Mouse (Mus musculus) G1E-ER4 (cell line): ENCODE data around the gene Slc27a3. TPM values are rescaled to one million over a fixed set of nuclear protein-coding genes. Genes with fewer than 3 reads are reported as not detected.

Source experiments
- GATA1 ChIP-seq: IDR thresholded peaks from one replicate; pipeline ENCODE4 v1.8.0; 2012; ENCODE audit warnings: low read length, inconsistent platforms
- polyA plus RNA-seq: library from polyadenylated mRNA; stranded (reverse); fragments of >175 nt; gene quantifications from 2 replicates; pipeline ENCODE4 v1.2.3, GENCODE M21; 2012

Slc27a3 gene
- polyA plus RNA-seq, 1 experiment = 3.4 TPM

DNA sequence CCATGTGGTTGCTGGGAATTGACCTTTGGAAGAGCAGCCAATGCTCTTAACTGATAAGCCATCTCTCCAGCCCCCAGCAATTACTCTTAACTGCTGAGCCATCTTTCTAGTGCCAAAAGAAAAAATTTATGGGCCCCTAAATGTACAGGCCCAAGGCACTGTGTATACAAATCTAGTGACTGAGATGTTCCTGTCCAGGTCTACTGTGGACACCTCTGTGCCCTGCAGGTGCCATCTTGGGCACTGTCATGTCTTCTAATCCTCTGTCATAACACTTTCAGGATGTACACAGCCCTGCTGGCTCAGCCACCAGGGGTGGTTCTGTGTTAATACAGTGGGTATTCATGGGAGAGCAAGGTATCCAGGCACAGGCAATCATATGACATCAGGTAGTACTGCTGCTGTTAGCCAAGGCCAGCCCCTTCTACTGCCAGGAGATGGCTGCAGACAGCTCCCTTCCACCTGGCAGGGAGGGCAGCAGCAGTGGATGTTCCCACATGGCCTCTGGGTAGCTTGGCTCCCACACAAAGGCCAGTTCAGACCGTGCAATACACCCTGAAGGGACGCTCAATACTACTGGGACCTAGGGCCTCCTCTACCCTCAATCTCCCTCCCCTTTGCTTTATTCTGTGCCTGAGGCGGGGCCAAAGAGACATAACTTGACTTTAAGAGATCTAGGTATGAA is 14.0 kb downstream of the Slc27a3 start:
- no peak for TF ChIP-seq GATA1

DNA sequence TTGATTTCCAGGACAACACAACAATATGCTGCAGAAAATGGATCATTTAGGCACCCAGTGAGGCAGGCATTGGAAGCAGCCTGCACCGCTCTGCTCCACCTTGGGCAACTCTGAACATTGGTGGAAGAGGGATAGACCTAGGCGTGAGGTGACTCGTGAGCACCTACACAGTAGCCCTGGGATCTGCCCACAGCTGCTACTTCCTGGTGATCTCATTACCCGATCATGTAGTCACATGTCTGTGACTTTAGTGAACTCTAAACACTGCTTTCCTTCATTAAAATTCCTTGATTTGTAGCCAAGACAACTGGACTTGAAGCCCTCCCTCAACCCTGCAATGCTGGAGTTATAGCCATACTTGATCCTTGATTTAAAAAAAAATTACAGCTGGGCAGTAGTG is 15.4 kb downstream of the Slc27a3 start:
- TF ChIP-seq GATA1 = no peak

DNA sequence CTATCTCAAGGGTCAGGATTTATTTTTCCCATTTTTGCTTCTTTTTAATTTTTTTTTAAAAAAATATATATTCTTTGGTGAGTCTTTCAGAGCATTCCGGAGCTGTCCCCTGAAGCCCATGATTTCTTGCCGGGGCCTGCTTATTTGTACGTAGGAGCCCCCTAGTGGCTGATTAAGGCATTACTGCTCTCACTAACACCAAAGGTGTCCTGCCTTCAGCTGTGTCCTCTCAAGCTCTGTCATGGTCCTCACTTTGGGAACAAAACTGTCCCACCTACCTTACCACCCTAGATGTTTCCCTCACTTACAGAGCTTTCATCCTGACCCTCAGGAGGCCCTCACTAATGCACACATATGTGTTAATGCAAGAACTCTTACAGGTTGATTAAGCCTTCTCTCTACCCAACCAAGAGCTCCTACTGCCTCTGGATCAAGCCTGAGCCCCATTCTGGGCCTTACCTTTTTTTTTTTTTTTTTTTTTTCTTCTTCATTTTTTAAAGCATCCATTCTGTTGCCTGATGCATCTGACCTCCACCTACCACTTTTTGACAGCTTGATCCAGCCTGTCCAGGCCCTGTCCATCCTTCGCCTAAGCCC is 16.2 kb downstream of the Slc27a3 start:
- TF ChIP-seq GATA1 = no peak

DNA sequence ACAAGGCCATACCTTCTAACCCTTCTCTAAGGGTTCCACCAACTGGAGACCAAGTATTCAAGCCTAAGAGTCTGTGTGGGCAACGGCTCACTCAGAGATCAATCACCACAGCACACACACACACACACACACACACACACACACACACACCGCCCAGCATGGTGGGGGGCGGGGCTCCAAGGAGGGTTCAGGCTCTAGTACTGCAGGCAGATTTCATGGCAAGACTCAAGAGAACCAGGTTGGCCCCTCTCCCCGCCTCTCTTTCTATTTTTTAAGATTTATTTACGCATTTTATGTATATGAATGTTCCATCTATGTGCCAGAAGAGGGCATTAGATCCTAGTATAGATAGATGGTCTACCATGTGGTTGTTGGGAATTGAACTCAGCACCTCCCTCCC is 16.9 kb downstream of the Slc27a3 start:
- no peak for TF ChIP-seq GATA1

DNA sequence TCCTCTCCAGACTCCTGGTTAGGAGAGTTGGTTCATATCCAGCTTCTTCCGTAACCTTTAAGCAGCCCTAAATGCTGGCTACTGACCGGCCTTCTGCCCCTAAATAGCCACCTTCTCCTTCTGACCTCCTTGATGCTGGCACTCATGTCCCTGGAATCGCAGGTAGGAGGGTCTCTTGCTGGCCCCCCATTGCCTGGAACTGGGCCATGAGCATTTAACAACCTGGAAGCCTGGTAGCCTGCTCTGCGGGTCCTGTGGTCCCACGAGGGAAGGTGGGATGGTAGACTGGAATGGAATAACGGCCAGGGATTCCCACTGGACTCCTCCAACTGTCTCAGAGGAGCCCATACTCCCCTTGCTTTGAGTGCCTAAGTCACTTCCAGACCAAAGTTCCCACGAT is 17.9 kb downstream of the Slc27a3 start:
- TF ChIP-seq GATA1 = no peak

DNA sequence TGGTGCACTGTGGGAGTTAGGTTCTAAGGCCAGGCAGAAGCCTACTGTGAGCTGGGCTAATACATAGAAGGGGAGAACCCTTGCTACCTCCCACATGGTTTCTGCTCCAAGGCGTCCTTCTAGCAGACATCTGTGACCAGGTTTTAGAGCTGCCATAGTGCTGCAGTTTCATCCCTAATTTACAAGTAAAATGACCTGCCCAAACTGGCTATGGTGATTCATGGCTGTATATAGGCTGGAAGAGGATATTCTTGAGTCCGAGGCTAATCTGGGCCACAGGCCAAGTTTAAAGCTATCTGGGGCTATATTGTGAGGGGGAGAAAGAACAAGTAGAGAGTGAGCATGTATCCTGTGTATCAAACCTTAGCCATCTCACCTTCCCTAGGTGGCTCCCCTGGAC is 20.7 kb downstream of the Slc27a3 start:
- no peak for TF ChIP-seq GATA1

DNA sequence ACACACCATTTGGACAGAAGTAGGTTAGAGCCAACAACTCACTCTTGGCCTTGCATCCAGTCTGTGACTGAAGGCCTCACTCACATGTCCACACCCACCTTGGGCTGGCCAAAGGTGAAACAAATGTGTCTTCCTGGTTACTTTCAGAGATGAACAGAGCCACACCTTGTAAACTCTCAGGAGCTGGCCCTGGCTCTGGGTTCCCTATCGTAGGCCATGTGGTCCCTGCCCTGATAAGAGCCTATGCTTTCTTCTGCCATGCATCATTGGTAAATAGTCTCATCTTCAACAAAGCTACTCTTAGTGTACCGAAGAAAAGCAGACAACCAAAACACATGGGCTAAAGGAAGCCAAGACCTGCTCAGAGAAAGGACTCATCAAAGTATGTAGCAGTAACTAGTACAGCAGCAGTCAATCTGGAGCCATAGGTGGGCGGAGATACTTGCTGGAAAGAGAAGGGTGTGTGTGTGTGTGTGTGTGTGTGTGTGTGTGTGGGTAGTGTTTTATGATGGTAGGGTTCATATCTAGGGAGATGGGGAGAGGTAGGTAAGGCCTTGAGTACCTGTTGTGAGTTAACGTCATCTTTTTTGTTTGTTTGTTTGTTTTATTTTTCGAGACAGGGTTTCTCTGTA is 22.6 kb downstream of the Slc27a3 start:
- no peak for TF ChIP-seq GATA1

DNA sequence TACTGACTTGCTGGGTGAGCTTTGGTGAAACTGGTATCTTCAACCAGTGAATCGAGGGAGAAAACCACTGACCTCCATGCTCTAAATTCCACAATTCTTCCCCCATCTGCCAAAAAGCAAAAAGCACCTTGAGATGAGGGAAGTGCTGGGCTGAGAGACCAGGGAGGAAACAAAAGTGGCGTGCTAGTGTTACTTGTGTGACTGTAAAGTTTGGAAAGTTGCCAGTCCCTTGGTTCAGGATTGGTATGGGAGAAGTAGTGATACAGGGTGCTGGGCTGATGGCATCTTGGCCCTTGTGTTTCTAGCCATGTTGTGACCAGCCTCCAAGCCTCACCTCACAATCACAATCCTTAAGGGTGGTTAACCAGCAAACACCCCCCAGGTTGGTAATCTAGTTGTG is 27.4 kb downstream of the Slc27a3 start:
- no peak for TF ChIP-seq GATA1

DNA sequence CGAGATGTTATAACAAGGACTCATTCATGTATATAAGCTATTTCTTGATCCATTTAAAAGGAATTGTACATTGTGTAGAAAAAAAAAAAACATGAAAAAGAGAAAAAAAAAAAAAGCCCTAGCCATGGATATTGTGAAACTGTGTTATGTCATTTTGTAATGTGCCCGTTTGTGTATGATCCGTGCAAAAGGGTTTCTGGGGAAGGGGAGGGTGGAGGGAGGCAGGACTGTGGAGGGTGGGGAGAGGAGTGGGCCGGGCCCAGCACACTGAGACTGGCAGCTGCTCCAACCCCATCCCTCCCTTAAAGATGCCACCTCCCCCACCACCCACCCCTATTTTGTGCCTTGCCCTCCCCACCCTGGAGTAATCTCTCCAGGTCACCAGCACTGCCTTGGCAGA is 28.3 kb downstream of the Slc27a3 start:
- TF ChIP-seq GATA1 = no peak

DNA sequence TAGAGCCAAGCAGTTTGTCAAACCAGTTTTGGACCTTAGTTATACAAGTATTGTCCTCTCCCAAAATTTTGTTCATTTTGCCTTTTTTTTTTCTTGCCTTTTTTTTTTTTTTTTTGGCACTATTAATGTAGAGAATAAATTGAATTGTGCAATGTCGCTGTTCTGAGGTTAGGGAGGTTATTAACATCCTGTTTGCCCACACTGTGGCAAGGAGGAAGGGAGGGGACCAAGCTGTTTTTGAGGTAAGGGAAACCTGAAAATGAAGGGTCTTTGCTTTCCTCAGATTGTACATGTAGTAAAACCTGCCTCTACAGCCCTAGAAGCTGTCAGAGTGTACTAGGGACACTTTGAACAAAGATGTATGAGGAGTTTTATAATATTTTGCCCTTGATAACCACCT is 30.5 kb downstream of the Slc27a3 start:
- no peak for TF ChIP-seq GATA1

DNA sequence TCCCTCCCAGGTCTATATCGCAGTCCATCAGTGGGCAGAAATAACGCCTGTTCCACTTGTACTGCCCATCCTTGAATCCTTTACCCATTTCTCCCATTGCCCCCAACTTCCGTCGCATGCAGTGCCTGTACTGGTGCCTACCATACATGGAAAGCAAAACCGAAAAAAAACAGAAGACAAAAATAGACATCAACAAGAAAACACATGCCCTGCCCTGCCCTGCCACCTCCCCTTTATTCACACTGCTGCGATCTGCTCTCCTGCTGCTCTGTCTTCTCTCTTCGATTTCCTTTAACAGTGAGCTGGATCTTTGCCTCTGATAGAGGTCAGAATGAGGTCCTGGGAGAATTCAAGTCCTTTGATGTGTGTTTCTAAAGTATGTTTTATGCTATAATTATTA is 31.8 kb downstream of the Slc27a3 start:
- TF ChIP-seq GATA1 = no peak

DNA sequence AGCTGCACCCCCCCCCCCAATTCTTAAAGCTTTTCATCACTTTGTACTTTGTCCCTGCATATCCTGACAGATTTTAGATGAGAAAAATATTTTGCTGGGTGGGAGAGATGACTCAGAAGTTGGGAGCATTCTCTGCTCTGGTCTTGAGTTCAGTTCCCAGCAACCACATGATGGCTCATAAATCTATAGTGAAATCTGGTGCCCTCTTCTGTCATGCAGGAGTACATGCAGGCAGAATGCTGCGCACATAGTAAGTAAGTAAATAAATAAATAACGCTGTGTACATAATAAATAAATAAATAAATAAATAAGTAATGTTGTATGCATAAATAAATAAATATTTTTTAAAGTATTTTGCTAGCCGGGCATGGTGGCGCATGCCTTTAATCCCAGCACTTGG is 41.9 kb downstream of the Slc27a3 start:
- TF ChIP-seq GATA1 = no peak

DNA sequence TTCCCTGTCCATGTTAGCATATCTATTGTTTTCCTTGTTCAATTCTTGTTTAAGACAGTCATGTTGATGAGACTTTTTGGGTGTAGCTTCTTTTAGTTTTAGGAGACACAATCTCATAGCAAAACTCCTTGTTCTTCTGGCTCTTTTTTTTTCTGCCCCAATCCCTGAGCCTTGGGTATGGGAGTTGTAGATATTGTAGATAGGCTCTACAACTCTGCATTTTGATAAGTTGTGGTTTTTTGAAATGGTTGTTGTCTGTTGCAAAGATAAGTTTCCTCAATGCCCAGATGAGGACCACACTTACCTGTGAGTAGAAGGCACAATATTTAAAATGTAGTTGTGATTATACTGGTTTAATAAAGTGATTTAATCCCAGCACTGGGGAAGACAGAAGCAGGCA is 49.6 kb downstream of the Slc27a3 start:
- no peak for TF ChIP-seq GATA1

DNA sequence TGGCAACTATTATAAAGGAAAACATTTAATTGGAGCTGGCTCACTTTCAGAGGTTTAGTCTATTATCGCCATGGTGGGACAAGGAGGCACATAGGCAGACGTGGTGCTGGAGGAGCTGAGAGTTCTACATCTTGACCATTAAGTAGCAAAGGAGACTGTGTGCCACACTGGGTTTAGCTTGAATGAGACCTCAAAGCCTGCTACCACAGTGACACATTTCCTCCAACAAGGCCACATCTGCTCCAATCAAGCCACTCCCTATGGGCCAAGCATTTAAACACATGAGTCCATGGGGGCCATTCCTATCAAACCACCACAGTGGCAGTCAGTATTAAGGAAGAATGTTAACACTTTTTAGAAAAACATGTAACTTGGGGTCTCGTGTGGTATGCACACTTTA is 51.5 kb downstream of the Slc27a3 start:
- TF ChIP-seq GATA1 = no peak

DNA sequence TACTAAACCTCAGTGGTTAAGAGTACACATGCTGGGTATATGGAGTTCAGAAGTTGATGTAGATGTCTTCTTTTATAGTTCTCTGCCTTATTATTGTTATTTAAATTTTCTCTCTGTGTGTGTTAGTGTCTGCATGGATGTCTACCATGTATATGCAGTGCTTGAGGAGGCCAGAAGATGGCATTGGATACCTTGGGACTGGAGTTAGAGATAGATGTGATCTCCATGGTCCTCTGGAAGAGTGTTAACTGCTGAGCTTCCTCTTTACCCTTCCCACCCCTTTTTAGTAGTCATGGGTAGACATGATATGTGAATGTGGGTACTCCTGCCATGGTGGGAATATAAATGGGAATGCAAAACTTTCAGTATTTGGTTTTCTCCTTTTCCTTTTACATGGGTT is 54.2 kb downstream of the Slc27a3 start:
- no peak for TF ChIP-seq GATA1

Other genes starting within 250 kb of the Slc27a3 start
- gene Rps27, start 176.3 kb downstream of the Slc27a3 start, polyA plus RNA-seq = 121 and 183 TPM in 2 replicates
- gene Rab13, start 176.2 kb downstream of the Slc27a3 start, polyA plus RNA-seq = 2.3 and 2.4 TPM in 2 replicates
- 86.1 and 122 TPM in 2 replicates for gene Jtb, start 158.3 kb downstream of the Slc27a3 start, polyA plus RNA-seq
- gene Creb3l4, start 146.4 kb downstream of the Slc27a3 start, polyA plus RNA-seq = not detected in 2 replicates
- 14.3 and 15.6 TPM in 2 replicates for gene Slc39a1, start 141.8 kb downstream of the Slc27a3 start, polyA plus RNA-seq
- 40.3 and 49.3 TPM in 2 replicates for gene Crtc2, start 135.8 kb downstream of the Slc27a3 start, polyA plus RNA-seq
- 66.1 and 104 TPM in 2 replicates for gene Dennd4b, start 124.8 kb downstream of the Slc27a3 start, polyA plus RNA-seq
- gene Gatad2b, start 96.8 kb downstream of the Slc27a3 start, polyA plus RNA-seq = 3.0 and 3.6 TPM in 2 replicates
- gene Ints3, start 43.7 kb upstream of the Slc27a3 start, polyA plus RNA-seq = 36.0 and 41.9 TPM in 2 replicates
- gene Npr1, start 75.9 kb upstream of the Slc27a3 start, polyA plus RNA-seq = 0.15 and 0.50 TPM in 2 replicates
- 20.2 and 32.3 TPM in 2 replicates for gene Ilf2, start 86.2 kb upstream of the Slc27a3 start, polyA plus RNA-seq
- gene Snapin, start 101.1 kb upstream of the Slc27a3 start, polyA plus RNA-seq = 3.2 and 3.8 TPM in 2 replicates
- gene Chtop, start 119.6 kb upstream of the Slc27a3 start, polyA plus RNA-seq = 97.1 and 144 TPM in 2 replicates
- gene S100a1, start 124.5 kb upstream of the Slc27a3 start, polyA plus RNA-seq = 1.1 and 3.2 TPM in 2 replicates
- gene S100a13, start 124.5 kb upstream of the Slc27a3 start, polyA plus RNA-seq = 3.5 and 3.8 TPM in 2 replicates
- gene S100a14, start 136.9 kb upstream of the Slc27a3 start, polyA plus RNA-seq = not detected in 2 replicates
- gene S100a16, start 147.3 kb upstream of the Slc27a3 start, polyA plus RNA-seq = not detected in 2 replicates
- gene S100a3, start 170.6 kb upstream of the Slc27a3 start, polyA plus RNA-seq = not detected in 2 replicates
- not detected in 2 replicates for gene S100a2, start 200.3 kb upstream of the Slc27a3 start, polyA plus RNA-seq
- not detected in 2 replicates for gene Gm42674, start 212.0 kb upstream of the Slc27a3 start, polyA plus RNA-seq
- not detected in 2 replicates for gene S100a4, start 213.8 kb upstream of the Slc27a3 start, polyA plus RNA-seq
- not detected in 2 replicates for gene S100a5, start 218.6 kb upstream of the Slc27a3 start, polyA plus RNA-seq
- gene S100a6, start 222.9 kb upstream of the Slc27a3 start, polyA plus RNA-seq = not detected in 2 replicates